Mouse (Mus musculus) embryonic facial prominence, embryonic 13.5 days (tissue): ENCODE data around the gene Nrde2. TPM values are rescaled to one million over a fixed set of nuclear protein-coding genes. Genes with fewer than 3 reads are reported as not detected.

ENCODE experiments used
- ATAC-seq: fragments of 200-750 bp; cut with Nextera tagmentation; 2 replicates; pipeline ENCODE4 v1.8.0; 2017; ENCODE audit warnings: low read depth; ENCODE audit not compliant: insufficient number of reproducible peaks, insufficient read depth, low FRiP score, low TSS enrichment
- H3K27ac ChIP-seq: fragments of 300-500 bp; sonication (generic); 2 replicates; pipeline ENCODE4 v1.5.1; 2015; ENCODE audit warnings: moderate library complexity, mild to moderate bottlenecking, inconsistent platforms
- H3K27me3 ChIP-seq: fragments of 300-500 bp; sonication (generic); 2 replicates; pipeline ENCODE4 v1.6.1; 2015; ENCODE audit warnings: mild to moderate bottlenecking, inconsistent platforms
- H3K36me3 ChIP-seq: fragments of 300-500 bp; sonication (generic); 2 replicates; pipeline ENCODE4 v1.6.1; 2015; ENCODE audit warnings: mild to moderate bottlenecking, inconsistent platforms
- H3K4me1 ChIP-seq: fragments of 300-500 bp; sonication (generic); 2 replicates; pipeline ENCODE4 v1.6.1; 2015; ENCODE audit warnings: inconsistent platforms
- H3K4me2 ChIP-seq: fragments of 300-500 bp; sonication (generic); 2 replicates; pipeline ENCODE4 v1.6.1; 2015; ENCODE audit warnings: moderate library complexity, mild to moderate bottlenecking, inconsistent platforms
- H3K4me3 ChIP-seq: fragments of 300-500 bp; sonication (generic); 2 replicates; pipeline ENCODE4 v1.5.1; 2015; ENCODE audit warnings: mild to moderate bottlenecking, inconsistent platforms
- H3K9ac ChIP-seq: fragments of 300-500 bp; sonication (generic); 2 replicates; pipeline ENCODE4 v1.6.1; 2015; ENCODE audit warnings: mild to moderate bottlenecking, inconsistent platforms
- H3K9me3 ChIP-seq: fragments of 300-500 bp; sonication (generic); 2 replicates; pipeline ENCODE4 v1.6.1; 2016; ENCODE audit warnings: inconsistent platforms
- WGBS: fragments of 180-500 bp; shearing (Covaris S2); methylation state at CpG from one replicate; pipeline ENCODE4 v1.1.7; 2015; ENCODE audit warnings: mixed read lengths; 5-methylcytosine and 5-hydroxymethylcytosine counted together
- polyA plus RNA-seq: library from polyadenylated mRNA; unstranded; fragments of >200 nt; fragmentation: Nextera tagmentation; extraction: Ambion mirVana; gene quantifications from 2 replicates; pipeline ENCODE4 v1.2.1, GENCODE M21; 2015

Gene Nrde2
- polyA plus RNA-seq, 1 experiment from 2014 or later, result 14.9 TPM

GRCm38 (mm10) chr12:100135117-100135516, 24.3 kb downstream of the Nrde2 start:
- Histone ChIP-seq H3K4me3 (no peak overlapping the region), H3K4me1 (no peaks in the 10 kb centered on the region), H3K27me3 (no peaks in the 10 kb centered on the region), H3K4me2 (no peak overlapping the region), H3K9ac (no peak overlapping the region), H3K36me3 (peaks cover 91% of the 10 kb centered on the region), H3K27ac (no peak overlapping the region), H3K9me3 (no peaks in the 10 kb centered on the region)
- WGBS, result 86% methylated on average over 3 of the region's 3 CpGs
- ATAC-seq, result no peak

DNA sequence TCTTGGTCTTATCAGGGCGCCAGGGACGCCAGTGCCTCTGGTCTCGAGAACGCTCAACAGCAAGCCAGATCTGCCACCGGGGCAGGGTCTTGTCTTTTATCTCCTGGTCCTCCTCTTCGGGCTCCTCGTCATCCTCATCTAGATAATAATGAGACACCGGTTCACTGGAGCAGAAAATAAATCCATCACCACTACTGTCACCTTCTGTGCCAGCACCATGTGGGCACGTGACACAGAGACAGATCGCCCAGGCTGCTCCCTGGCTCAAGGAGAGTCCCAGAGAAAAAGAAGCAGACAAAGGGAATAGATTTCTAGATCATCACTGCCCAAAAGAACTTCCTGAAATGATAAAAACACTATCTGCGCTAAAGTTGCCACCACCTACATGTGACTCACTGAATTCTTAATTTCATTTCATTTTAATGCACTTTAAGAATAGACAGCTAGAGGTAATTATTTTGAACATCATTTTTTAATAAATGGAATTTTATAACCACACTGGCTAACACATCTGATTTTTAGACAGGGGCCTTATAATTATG, 25.0 kb downstream of the Nrde2 start:
- no peaks in the 10 kb centered on the region for H3K9me3 ChIP-seq
- H3K36me3 ChIP-seq, result peaks cover 91% of the 10 kb centered on the region
- H3K9ac ChIP-seq, result no peak overlapping the region
- no peak overlapping the region for H3K4me3 ChIP-seq
- ATAC-seq, result no peak
- no peaks in the 10 kb centered on the region for H3K4me1 ChIP-seq
- no peak overlapping the region for H3K27ac ChIP-seq
- H3K4me2 ChIP-seq, result no peak overlapping the region
- WGBS, result 90% methylated on average over 11 of the region's 11 CpGs
- no peaks in the 10 kb centered on the region for H3K27me3 ChIP-seq

DNA sequence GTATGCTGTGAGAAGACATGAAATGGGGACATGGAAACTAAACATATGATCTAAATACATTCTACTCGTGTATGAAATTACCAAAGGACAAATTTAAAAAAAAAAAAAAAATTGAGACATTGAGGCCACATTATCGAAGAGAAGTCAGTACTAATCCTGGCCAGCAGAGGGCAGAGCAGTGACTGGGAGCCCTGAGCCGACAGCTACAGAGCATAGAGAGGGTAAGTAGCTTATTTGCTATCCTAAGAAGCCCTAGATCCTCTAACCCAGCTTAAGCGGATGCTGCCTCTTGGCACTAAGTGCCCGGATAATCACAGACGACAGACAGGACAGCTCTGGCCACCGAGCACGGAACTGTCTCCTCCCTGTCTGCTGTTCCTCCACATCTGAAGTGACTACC, 27.8 kb downstream of the Nrde2 start:
- Histone ChIP-seq H3K9me3 (no peaks in the 10 kb centered on the region), H3K27me3 (no peaks in the 10 kb centered on the region), H3K9ac (no peak overlapping the region), H3K4me2 (no peak overlapping the region), H3K36me3 (peaks cover 92% of the 10 kb centered on the region), H3K27ac (no peak overlapping the region), H3K4me3 (no peak overlapping the region), H3K4me1 (no peaks in the 10 kb centered on the region)
- no peak for ATAC-seq
- WGBS, result 40% methylated on average over 8 of the region's 8 CpGs

DNA sequence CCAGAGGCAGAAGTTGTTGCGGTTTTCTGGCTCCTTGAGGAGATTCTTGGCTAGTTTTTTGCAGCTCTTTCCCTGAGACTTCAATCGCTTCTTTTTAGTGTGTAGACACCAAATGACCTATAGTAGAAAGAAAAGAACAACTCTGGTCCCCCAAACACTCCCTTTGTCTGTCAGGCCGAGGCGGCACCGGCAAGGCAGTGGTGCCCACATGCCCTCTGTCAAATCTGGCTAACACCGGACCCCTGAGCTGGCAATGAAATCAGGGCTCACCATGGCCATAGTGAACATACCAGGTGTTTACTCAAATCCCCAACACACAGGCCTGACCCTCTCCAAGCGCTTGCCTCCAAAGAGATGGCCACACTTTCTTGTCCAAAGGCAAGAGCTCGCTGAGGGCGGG, 28.3 kb downstream of the Nrde2 start:
- H3K4me3 ChIP-seq, result no peak overlapping the region
- H3K36me3 ChIP-seq, result peaks cover 92% of the 10 kb centered on the region
- WGBS, result 95% methylated on average over 9 of the region's 9 CpGs
- no peaks in the 10 kb centered on the region for H3K9me3 ChIP-seq
- H3K4me2 ChIP-seq, result no peak overlapping the region
- H3K4me1 ChIP-seq, result no peaks in the 10 kb centered on the region
- no peaks in the 10 kb centered on the region for H3K27me3 ChIP-seq
- H3K9ac ChIP-seq, result no peak overlapping the region
- ATAC-seq, result no peak
- no peak overlapping the region for H3K27ac ChIP-seq

- Histone ChIP-seq H3K27me3 (no peaks in the 10 kb centered on the region), H3K9me3 (no peaks in the 10 kb centered on the region), H3K27ac (no peak overlapping the region), H3K4me3 (no peak overlapping the region), H3K4me2 (no peak overlapping the region), H3K4me1 (no peaks in the 10 kb centered on the region), H3K36me3 (peaks cover 96% of the 10 kb centered on the region), H3K9ac (0 out of 2 replicates have a peak overlapping the region, but pooled peaks have one; percentile 36)
- WGBS, result 71% methylated on average over 8 of the region's 8 CpGs
- ATAC-seq, result no peak
Measured at GRCm38 (mm10) chr12:100128961-100129360, 30.5 kb downstream of the Nrde2 start.

- 75% methylated on average over 6 of the region's 6 CpGs for WGBS
- no peak for ATAC-seq
- Histone ChIP-seq H3K27me3 (no peaks in the 10 kb centered on the region), H3K9me3 (no peaks in the 10 kb centered on the region), H3K27ac (no peak overlapping the region), H3K36me3 (peaks cover 96% of the 10 kb centered on the region), H3K4me1 (no peaks in the 10 kb centered on the region), H3K4me2 (no peak overlapping the region), H3K4me3 (no peak overlapping the region), H3K9ac (0 out of 2 replicates have a peak overlapping the region, but pooled peaks have one; percentile 36)
Measured at GRCm38 (mm10) chr12:100128522-100128921, 30.9 kb downstream of the Nrde2 start.

GRCm38 (mm10) chr12:100127866-100128480, 31.5 kb downstream of the Nrde2 start:
- peaks cover 96% of the 10 kb centered on the region for H3K36me3 ChIP-seq
- no peak for ATAC-seq
- H3K27me3 ChIP-seq, result no peaks in the 10 kb centered on the region
- WGBS, result 79% methylated on average over 8 of the region's 8 CpGs
- H3K4me3 ChIP-seq, result no peak overlapping the region
- H3K27ac ChIP-seq, result no peak overlapping the region
- no peak overlapping the region for H3K9ac ChIP-seq
- no peaks in the 10 kb centered on the region for H3K9me3 ChIP-seq
- H3K4me2 ChIP-seq, result no peak overlapping the region
- H3K4me1 ChIP-seq, result no peaks in the 10 kb centered on the region

DNA sequence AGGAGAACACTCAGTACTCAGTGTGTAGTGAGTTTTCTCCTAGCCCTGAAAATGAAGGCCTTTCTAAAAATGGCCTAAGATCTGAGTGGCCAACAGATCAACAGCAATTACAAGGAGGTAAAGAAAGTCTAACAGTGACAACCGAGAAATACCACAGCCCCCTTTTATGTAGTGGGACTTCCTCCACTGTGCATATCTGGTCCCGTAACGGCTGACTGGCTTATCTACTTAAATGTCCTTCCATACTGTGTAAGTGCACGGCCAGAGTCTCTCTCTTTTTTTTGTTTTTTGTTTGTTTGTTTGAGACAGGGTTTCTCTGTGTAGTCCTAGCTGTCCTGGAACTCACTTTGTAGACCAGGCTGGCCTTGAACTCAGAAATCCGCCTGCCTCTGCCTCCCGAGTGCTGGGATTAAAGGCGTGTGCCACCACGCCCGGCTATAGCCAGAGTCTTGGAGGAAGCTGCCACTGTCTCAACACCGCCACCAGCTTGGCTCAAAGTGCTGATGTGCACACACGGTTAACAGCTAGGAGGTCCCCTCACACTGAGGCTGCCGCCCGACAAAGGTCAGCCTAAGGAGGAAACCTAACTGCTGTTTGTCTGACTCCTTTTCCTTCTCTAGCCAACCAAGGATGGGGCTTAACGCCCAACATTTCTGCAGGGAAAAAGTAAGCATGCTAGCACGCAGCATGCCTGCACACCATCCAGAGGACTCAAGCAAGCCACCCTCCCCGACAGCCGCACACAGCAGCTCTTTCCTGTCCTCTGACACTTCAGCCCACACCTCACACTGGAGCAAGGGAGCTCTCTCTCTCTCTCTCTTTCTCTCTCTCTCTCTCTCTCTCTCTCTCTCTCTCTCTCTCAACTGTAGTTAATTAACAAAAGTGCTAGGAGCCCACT, 32.2 kb downstream of the Nrde2 start:
- ATAC-seq, result no peak
- H3K36me3 ChIP-seq, result peaks cover 95% of the 10 kb centered on the region

GRCm38 (mm10) chr12:100124913-100125798, 34.3 kb downstream of the Nrde2 start:
- 77% methylated on average over 16 of the region's 16 CpGs for WGBS
- Histone ChIP-seq H3K27ac (no peak overlapping the region), H3K4me2 (no peak overlapping the region), H3K9ac (no peak overlapping the region), H3K4me1 (no peaks in the 10 kb centered on the region), H3K4me3 (no peak overlapping the region), H3K36me3 (peaks cover 97% of the 10 kb centered on the region), H3K27me3 (no peaks in the 10 kb centered on the region), H3K9me3 (no peaks in the 10 kb centered on the region)
- peak; percentile 22; the same call in 1 of the 2 replicates for ATAC-seq

More for the DNA sequence above, 32.2 kb downstream of the Nrde2 start:
- Histone ChIP-seq H3K27ac (no peak overlapping the region), H3K4me3 (no peak overlapping the region), H3K9me3 (no peaks in the 10 kb centered on the region), H3K4me2 (no peak overlapping the region), H3K4me1 (no peaks in the 10 kb centered on the region), H3K27me3 (no peaks in the 10 kb centered on the region), H3K9ac (no peak overlapping the region)
- 87% methylated on average over 17 of the region's 17 CpGs for WGBS

DNA sequence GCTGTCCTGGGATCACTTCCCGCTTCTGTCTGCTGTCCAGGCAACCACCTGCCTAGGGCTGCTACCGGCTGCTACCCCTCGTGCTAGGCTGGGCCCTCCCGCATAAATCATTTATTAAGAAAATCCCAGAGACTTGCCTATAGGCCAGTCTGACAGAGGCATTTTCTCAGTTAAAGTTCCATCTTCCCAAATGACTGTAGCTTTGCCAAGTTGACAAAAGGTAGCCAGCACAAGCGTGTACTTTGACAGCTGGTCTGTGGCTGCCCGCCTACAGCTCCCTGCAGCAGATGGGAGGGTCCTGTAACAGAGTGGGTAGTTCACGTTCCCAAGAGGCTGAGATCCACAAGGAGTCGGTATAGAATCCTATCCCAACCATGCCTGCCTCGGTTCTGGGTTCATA, 36.0 kb downstream of the Nrde2 start:
- H3K27me3 ChIP-seq, result no peaks in the 10 kb centered on the region
- 89% methylated on average over 9 of the region's 9 CpGs for WGBS
- H3K27ac ChIP-seq, result no peak overlapping the region
- H3K4me3 ChIP-seq, result no peak overlapping the region
- peaks cover 97% of the 10 kb centered on the region for H3K36me3 ChIP-seq
- H3K9ac ChIP-seq, result no peak overlapping the region
- no peaks in the 10 kb centered on the region for H3K4me1 ChIP-seq
- no peak overlapping the region for H3K4me2 ChIP-seq
- no peaks in the 10 kb centered on the region for H3K9me3 ChIP-seq
- ATAC-seq, result no peak

DNA sequence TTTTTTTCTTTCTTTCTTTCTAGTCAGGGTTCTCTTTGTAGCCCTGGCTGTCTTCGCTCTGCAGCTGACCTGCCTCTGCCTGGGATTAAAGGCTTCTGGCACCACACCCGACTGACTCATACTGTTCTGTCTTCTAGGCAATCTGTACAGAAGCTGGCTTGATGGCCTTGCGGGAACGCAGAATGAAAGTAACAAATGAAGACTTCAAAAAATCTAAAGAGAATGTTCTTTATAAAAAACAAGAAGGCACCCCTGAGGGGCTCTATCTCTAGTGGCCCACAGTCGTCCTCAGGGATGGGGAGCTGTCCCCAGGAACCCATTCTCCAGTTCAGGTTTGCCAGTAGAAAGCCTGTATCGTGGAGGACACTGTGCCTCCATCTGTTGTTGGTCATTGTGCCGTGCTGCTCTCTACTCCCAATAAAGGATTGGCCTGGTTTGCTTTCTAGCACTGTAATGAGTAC, 36.5 kb downstream of the Nrde2 start:
- Histone ChIP-seq H3K27me3 (no peaks in the 10 kb centered on the region), H3K9me3 (no peaks in the 10 kb centered on the region), H3K27ac (no peak overlapping the region), H3K4me3 (no peak overlapping the region), H3K4me2 (no peak overlapping the region), H3K4me1 (no peaks in the 10 kb centered on the region), H3K36me3 (peaks cover 97% of the 10 kb centered on the region), H3K9ac (no peak overlapping the region)
- no peak for ATAC-seq
- 86% methylated on average over 7 of the region's 7 CpGs for WGBS
